Mouse (Mus musculus): ENCODE data around the gene Zmynd8.

DNA sequence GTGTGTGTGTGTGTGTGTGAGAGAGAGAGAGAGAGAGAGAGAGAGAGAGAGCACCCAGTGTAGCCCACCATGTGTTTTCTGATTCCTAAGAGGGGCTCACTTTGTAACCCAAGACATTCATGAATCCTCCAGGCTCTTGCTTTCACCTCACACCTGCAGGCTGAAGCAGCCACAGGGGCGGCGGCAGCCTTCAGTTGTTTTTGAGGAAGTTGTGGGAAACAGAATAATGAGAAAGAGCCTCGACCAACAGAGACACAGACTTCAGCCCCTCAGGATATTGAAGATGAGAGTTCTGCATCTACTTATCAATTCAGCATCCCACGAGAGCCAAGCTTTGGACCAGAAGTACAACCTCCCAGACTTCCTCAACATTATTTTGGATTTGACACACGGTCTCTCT is 6.2 kb downstream of the Zmynd8 start:
- no peak for TF ChIP-seq CTCF (IDR thresholded peaks at IDR 0.05; ENCODE audit: low read depth)
- no peak for TF ChIP-seq EP300 (IDR thresholded peaks at IDR 0.05; ENCODE audit: low read depth)

Measured in heart, postnatal 0 days (tissue).